21 mouse cellular contexts compared by ENCODE assay signal in genomic region chr15:57318001-57318400, GRCm38 (mm10).
DNase-seq lines count a peak whose midpoint lies in the region; ATAC-seq and TF ChIP-seq lines count a peak whose summit lies in the region.
"Had no signal": no experiment of that assay in that cellular context is flagged by ENCODE, and none has a peak within 500 bp of the region (broad histone marks: within the 10 kb centered on the region; RNA-seq: fewer than 3 reads in every experiment).

No protein-coding gene starts in this region.

- DNase-seq in kidney, adult 11 months: peak; percentile 5
- DNase-seq in kidney, adult 18-20 months: no peak
- peak; percentile 68 for DNase-seq in kidney, adult 2 months
- DNase-seq in kidney, adult 9 months: peak; percentile 66
- no peak for DNase-seq in kidney, postnatal 4 days
- DNase-seq: adrenal gland, adult 2 months; adrenal gland, adult 8-10 months; adrenal gland, postnatal 10 days; adrenal gland, postnatal 14 days; adrenal gland, postnatal 25 days; adrenal gland, postnatal 36 days; B cell, adult 2 months; cerebellum, adult 11 months; cerebellum, adult 11-12 months; cerebellum, adult 18-20 months had no signal

- no peak for TF ChIP-seq POLR2A in kidney, adult 2 months (IDR thresholded peaks at IDR 0.05; ENCODE audit: low read depth, low read length)

- no peaks in the 10 kb centered on the region for H3K36me3 ChIP-seq in kidney, adult 2 months (ENCODE audit: control insufficient read depth, insufficient read depth, low read length)
- H3K36me3 ChIP-seq in kidney, embryonic 14.5 days (ENCODE audit: control insufficient read depth, insufficient read depth, low read length): no peaks in the 10 kb centered on the region
- H3K36me3 ChIP-seq: G1E had no signal

- H3K27me3 ChIP-seq in kidney, adult 2 months (replicated peaks; ENCODE audit: control insufficient read depth, insufficient read depth, low read length): no peaks in the 10 kb centered on the region
- no peaks in the 10 kb centered on the region for H3K27me3 ChIP-seq in kidney, embryonic 14.5 days (ENCODE audit: control insufficient read depth, insufficient read depth, low read length)
- H3K27me3 ChIP-seq: CH12.LX, Patski had no signal

- H3K9me3 ChIP-seq in kidney, embryonic 14.5 days (ENCODE audit: control insufficient read depth, low read length): no peaks in the 10 kb centered on the region
- H3K9me3 ChIP-seq: G1E had no signal

- no peaks in the 10 kb centered on the region; the same call in 1 of the 2 replicates for H3K4me1 ChIP-seq in kidney, adult 2 months (ENCODE audit: control insufficient read depth, insufficient read depth, low read length)
- no peaks in the 10 kb centered on the region for H3K4me1 ChIP-seq in kidney, embryonic 14.5 days (ENCODE audit: control insufficient read depth, insufficient read depth, low read length)

- whole genome bisulfite sequencing in kidney, adult 2 months: 55% methylated on average over 2 of the region's 2 CpGs
- WGBS in kidney, embryonic 14.5 days: 83% methylated on average over 2 of the region's 2 CpGs

- no peak overlapping the region for H3K4me3 ChIP-seq in kidney, adult 2 months (ENCODE audit: insufficient read depth, low read depth, low read length)
- H3K4me3 ChIP-seq in kidney, embryonic 14.5 days (ENCODE audit: low read length): no peak overlapping the region

- H3K9ac ChIP-seq in kidney, embryonic 14.5 days (ENCODE audit: low read depth, low read length): no peak overlapping the region

- no peak overlapping the region for H3K4me2 ChIP-seq in kidney, embryonic 14.5 days (replicated peaks; ENCODE audit: low read depth, low read length)

- H3K27ac ChIP-seq in kidney, adult 2 months (ENCODE audit: insufficient read depth, low read depth, low read length): peak overlapping the region; percentile 71
- H3K27ac ChIP-seq in kidney, embryonic 14.5 days (ENCODE audit: low read depth, low read length): no peak overlapping the region

- TF ChIP-seq CTCF in kidney, adult 2 months (conservative IDR thresholded peaks at IDR 0.05; ENCODE audit: insufficient read depth, insufficient read length, low read depth, low read length): no peak

- ATAC-seq in kidney, embryonic 14.5 days (ENCODE audit: low FRiP score, low TSS enrichment): no peak
- ATAC-seq: activated CD4-positive, CD25-positive, alpha-beta regulatory T cell, adult 4 months; CD4-positive, CD25-positive, alpha-beta regulatory T cell, adult 4 months; Patski had no signal

Comparison
In these comparisons a context has a peak if more than half of its experiments do, and no peak if none do; other contexts are left out.
1. DNase-seq: peak in kidney, adult 11 months (single experiment), kidney, adult 2 months (single experiment) and kidney, adult 9 months (single experiment); none in kidney, adult 18-20 months (single experiment) and kidney, postnatal 4 days (0 of 2).